Mouse (Mus musculus) lung, adult 2 months (tissue): ENCODE measurements at regions not wholly inside any gene's neighbourhood (a gene's known extent, or its start where the extent isn't known, plus 50 kb on each side); places are given as distances from the start of the nearest gene placed in this dataset.

Experiments used
- CTCF ChIP-seq: fragments of 200-500 bp; IDR thresholded peaks from 2 replicates; pipeline ENCODE4 v1.5.1; 2011; ENCODE audit warnings: mild to moderate bottlenecking, low read length, control low read depth; ENCODE audit not compliant: insufficient read depth
- POLR2A ChIP-seq: fragments of 200-500 bp; IDR thresholded peaks from 2 replicates; pipeline ENCODE4 v1.6.1; 2011; ENCODE audit warnings: low read depth, mild to moderate bottlenecking, control low read depth, low read length, borderline replicate concordance; ENCODE audit errors: extremely low read depth

- TF ChIP-seq CTCF (no peak), POLR2A (no peak)
Observed at GRCm38 (mm10) chr5:118829031-118829698, 268.7 kb downstream of the Med13l start.
